Mouse (Mus musculus) naive thymus-derived CD4-positive, alpha-beta T cell, adult 2 months (primary cell): Measurements from ENCODE around the gene Cldn34c4.

Experiments used
- DNase-seq: peaks from one replicate; pipeline ENCODE4 v3.0.0-alpha.2; 2011; ENCODE audit warnings: low read depth

The Cldn34c4 gene

DNA sequence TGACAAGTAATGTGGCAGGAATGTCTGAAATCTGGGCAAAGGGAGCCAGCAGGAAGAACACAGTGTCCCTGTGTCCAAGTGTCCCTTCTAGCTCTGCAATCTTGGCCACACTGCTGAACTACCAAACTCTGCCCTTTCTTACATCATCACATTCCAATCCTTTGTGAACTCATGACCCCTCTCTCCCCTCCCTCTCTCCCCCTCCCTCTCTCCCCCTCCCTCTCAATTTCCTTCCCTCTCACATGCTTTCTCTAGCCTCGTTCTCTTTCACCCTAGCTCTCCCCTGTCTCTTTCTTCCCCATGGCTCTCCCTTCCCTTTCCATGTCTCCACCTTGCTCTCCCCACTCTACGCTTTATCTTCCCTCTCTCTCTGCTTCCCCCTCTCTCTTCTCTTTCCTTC, at the start of gene Cldn34c4:
Gene Cldn34c4 (minus strand): TSS at position 101 of the 400 bp plus-strand sequence.
- DNase-seq = no peak

DNA sequence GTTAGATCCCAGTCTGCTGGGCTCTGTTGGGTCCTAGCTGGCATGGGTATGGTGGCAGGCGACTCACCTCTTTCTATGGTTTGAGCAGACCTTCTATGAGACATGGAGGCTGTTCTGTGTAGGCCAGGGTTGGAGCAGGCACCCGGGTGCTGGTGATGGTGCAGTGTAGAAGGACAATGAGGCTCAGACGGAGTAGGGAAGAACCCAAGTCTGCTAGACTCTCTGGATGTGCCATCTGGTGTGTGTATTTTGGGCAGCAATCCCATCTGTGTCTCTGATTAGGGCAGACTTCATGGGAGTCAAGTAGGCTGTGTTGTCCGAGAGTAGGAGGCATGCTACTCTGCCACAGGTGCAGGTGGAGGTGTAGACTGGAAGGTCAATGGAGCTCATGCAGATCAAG, 10.7 kb upstream of the Cldn34c4 start:
- DNase-seq = no peak
